Mouse (Mus musculus) testis, adult 2 months (tissue): ENCODE data around the gene Gm7247. TPM values are rescaled to one million over a fixed set of nuclear protein-coding genes. Genes with fewer than 3 reads are reported as not detected.
A peak's percentile ranks its signal among the peaks of the same experiment; 100 is the strongest.

Experiments used
- H3K27ac ChIP-seq: fragments of 200-500 bp; 2 replicates; pipeline ENCODE4 v1.5.1; 2012; ENCODE audit warnings: low read depth, low read length; ENCODE audit not compliant: control insufficient read depth, insufficient read depth
- H3K27me3 ChIP-seq: fragments of 200-500 bp; 2 replicates; pipeline ENCODE4 v1.6.1; 2012; ENCODE audit warnings: mild to moderate bottlenecking, low read length, moderate library complexity; ENCODE audit not compliant: control insufficient read depth, insufficient read depth
- H3K36me3 ChIP-seq: fragments of 200-500 bp; 2 replicates; pipeline ENCODE4 v1.6.1; 2012; ENCODE audit warnings: mild to moderate bottlenecking, low read length; ENCODE audit not compliant: control insufficient read depth, insufficient read depth
- H3K4me1 ChIP-seq: fragments of 200-500 bp; 2 replicates; pipeline ENCODE4 v1.6.1; 2012; ENCODE audit warnings: low read length; ENCODE audit not compliant: control insufficient read depth, insufficient read depth
- H3K4me3 ChIP-seq: fragments of 200-500 bp; 2 replicates; pipeline ENCODE4 v1.5.1; 2012; ENCODE audit warnings: low read depth, mild to moderate bottlenecking, low read length, moderate library complexity, mixed read lengths; ENCODE audit not compliant: control insufficient read depth
- CTCF ChIP-seq: fragments of 200-500 bp; IDR thresholded peaks from 2 replicates; pipeline ENCODE4 v1.5.1; 2012; ENCODE audit warnings: low read depth, mild to moderate bottlenecking, inconsistent platforms, low read length, moderate library complexity; ENCODE audit not compliant: control insufficient read depth, insufficient read depth, insufficient replicate concordance
- POLR2A ChIP-seq: fragments of 200-500 bp; IDR thresholded peaks from 2 replicates; pipeline ENCODE4 v1.6.1; 2012; ENCODE audit warnings: low read depth, mild to moderate bottlenecking, inconsistent platforms, low read length, moderate library complexity; ENCODE audit not compliant: control insufficient read depth
- polyA plus RNA-seq: library from polyadenylated mRNA; depleted of rRNA; stranded (reverse); fragments of >200 nt; gene quantifications from 2 replicates; pipeline ENCODE4 v1.2.3, GENCODE M21; 2012; rRNA removed

Gm7247 gene
- polyA plus RNA-seq: not detected in 2 replicates

DNA sequence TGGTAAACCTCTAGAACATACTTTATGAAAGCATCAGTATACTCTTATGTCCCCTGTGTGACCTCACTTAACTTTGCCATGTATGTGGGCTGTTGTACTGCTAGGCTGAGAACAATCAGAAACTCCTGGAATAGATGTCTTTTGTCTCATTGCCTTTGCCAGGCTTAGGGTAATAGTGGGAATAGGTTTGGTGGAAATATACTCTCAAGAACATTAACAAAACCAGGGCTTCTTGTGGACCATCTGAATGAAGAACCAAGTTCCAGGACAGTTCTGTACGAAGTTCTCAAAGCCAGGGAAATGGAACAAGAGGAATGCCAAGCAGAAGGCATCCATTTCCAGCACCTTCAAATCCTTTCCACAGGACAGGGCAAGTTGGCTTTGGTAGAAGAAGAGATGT, at the start of gene Gm7247:
TSS of gene Gm7247 (plus strand) at position 301 of the 400 bp plus-strand sequence.
- Histone ChIP-seq H3K4me3 (no peak within 1 kb of the TSS), H3K27me3 (no peaks in the 10 kb centered on the region), H3K4me1 (peaks cover 5% of the 10 kb centered on the region), H3K27ac (no peak within 1 kb of the TSS), H3K36me3 (no peaks in the 10 kb centered on the region)
- TF ChIP-seq POLR2A (no peak), CTCF (no peak)

DNA sequence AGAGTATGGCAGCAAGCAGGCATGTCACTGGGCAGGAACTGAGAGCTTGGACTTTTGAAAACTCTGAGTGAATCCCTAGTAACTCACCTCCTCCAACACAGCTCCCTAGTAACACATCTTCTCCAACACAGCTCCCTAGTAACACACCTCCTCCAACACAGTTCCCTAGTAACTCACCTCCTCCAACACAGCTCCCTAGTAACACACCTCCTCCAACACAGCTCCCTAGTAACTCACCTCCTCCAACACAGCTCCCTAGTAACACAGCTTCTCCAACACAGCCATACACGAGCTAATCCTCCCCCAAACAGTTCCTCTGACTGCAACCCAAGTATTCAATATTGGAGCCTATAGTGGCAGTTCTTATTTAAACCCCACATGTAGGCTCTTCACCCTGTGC, 37.6 kb upstream of the Gm7247 start:
- Histone ChIP-seq H3K27me3 (no peaks in the 10 kb centered on the region), H3K4me3 (no peak overlapping the region), H3K36me3 (no peaks in the 10 kb centered on the region), H3K4me1 (no peaks in the 10 kb centered on the region), H3K27ac (no peak overlapping the region)
- no peak for TF ChIP-seq CTCF
- no peak for TF ChIP-seq POLR2A

DNA sequence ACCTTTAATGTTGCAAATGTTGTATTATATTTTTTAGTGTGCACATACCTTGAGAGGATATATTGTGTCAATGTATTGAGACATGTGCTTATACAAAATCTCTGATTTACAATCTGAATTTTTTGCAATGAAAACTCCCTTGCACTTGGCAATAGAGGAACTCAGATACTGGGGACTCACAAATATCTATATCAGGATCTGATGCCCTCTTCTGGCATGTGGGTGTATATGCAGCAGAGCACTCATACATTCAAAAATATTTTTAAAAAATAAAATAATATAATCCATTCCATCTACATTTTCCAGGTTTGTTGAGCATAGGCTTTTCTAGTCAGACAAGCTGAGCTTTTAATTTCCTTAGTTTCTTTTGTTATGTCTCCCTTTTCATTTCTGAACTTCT, 15.5 kb upstream of the Gm7247 start:
- Histone ChIP-seq H3K4me1 (no peaks in the 10 kb centered on the region), H3K27me3 (no peaks in the 10 kb centered on the region), H3K4me3 (no peak overlapping the region), H3K27ac (no peak overlapping the region), H3K36me3 (no peaks in the 10 kb centered on the region)
- TF ChIP-seq CTCF (no peak), POLR2A (no peak)

DNA sequence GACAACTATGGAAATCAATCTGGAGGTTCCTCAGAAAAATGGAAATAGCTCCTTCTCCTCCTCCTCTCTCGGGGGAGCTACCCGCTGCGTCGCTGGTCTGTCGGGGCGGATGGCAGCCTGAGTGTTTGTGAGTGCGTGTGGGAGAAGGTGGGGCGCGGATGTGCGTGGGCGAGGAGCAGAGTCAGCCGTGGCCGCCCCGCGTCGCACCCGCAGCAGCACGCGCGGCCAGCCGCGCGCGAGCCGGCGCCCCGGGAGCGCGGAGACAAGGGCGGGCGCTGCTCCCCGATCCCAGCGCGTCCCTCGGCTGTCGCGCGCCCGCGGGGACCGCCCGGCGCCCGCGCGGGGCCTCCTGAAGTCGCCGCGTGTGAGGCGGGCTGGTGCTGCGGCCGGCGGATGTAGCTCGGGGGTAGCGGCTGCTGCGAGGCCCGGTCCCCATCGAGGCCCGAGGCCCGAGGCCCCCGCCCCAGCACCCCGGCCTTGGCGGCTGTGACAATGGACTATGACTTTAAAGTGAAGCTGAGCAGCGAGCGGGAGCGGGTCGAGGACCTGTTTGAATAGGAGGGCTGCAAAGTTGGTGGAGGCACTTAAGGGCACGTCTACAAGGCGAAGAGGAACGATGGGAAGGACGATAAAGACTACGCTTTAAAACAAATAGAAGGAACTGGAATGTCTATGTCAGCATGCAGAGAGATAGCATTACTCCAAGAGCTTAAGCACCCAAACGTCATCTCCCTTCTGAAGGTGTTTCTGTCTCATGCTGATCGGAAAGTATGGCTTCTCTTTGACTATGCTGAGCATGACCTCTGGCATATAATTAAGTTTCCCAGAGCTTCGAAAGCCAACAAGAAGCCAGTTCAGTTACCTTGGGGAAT, 3.2 kb upstream of the Gm7247 start:
- Histone ChIP-seq H3K27me3 (no peaks in the 10 kb centered on the region), H3K36me3 (no peaks in the 10 kb centered on the region), H3K4me3 (peak overlapping the region; percentile 69), H3K4me1 (peaks cover 5% of the 10 kb centered on the region), H3K27ac (no peak overlapping the region)
- no peak for TF ChIP-seq CTCF
- TF ChIP-seq POLR2A: no peak

DNA sequence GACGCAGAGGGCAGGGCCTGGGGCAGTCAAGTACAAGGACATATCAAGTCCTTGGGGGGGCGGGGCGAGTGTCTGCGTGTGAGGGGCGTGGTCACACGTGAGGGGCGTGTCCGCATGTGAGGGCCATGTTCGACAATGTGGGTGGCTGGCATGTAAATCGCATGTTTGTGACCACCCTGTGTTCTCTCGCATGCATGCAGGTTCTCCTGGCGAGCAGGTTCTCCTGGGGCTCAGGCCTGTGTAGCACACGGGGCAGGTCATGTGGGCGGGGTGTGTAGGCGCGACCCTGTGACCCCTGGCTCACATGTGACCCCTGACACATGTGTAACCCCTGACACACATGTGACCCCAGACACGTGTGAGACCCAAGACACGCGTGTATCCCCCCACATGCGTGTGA, 21.2 kb downstream of the Gm7247 start:
- Histone ChIP-seq H3K4me1 (peaks cover 11% of the 10 kb centered on the region), H3K27me3 (no peaks in the 10 kb centered on the region), H3K27ac (no peak overlapping the region), H3K4me3 (peak overlapping the region; percentile 57), H3K36me3 (no peaks in the 10 kb centered on the region)
- TF ChIP-seq POLR2A (no peak), CTCF (no peak)

DNA sequence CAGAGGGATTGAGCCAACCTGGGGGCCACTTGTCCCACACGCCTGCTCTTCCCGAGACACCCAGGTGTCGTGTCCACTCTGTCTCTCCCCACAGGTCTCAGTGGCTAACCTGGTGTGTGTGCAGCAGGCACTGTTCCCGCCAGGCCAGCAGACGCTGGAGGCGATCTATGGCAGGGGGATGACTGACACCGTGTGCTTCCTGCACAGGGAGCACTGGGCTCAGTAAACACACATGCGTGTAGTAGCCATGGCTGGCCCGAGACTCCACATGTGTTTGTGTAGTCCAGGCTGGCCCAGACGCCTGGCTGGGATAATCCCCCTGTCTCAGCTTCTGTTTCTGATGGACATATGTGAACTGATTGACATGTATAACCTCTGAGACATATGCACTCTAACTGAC, 22.8 kb downstream of the Gm7247 start:
- no peak for TF ChIP-seq CTCF
- TF ChIP-seq POLR2A: no peak
- Histone ChIP-seq H3K4me1 (peaks cover 11% of the 10 kb centered on the region), H3K4me3 (no peak overlapping the region), H3K27ac (no peak overlapping the region), H3K27me3 (no peaks in the 10 kb centered on the region), H3K36me3 (no peaks in the 10 kb centered on the region)

DNA sequence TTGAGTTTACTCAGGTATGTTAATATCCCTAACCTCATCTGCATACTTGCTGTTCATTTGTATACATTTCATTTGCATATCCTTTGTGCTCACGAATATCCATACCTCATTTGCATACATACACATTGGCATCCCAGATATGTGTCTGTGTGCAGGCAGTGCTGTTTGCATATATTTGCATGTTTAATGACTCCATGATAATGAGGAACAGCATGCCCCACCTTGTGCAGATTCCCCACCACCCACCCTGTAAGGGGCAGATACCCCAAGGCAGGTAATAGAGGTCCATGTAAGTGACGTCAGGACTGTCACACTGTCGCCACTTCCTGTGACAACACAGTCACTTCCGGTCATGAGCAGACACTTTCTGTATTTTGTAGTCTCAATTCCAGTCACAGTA, 24.2 kb downstream of the Gm7247 start:
- H3K4me1 ChIP-seq: peaks cover 11% of the 10 kb centered on the region
- no peak for TF ChIP-seq CTCF
- no peaks in the 10 kb centered on the region for H3K27me3 ChIP-seq
- no peak overlapping the region for H3K27ac ChIP-seq
- H3K36me3 ChIP-seq: no peaks in the 10 kb centered on the region
- H3K4me3 ChIP-seq: no peak overlapping the region
